ENCODE assay signal across 16 mouse cellular contexts in genomic region chr6:65470320-65470719, GRCm38 (mm10). TPM values are rescaled to one million over a fixed set of nuclear protein-coding genes. Genes with fewer than 3 reads are reported as not detected.
"Had no signal": no experiment of that assay in that cellular context is flagged by ENCODE, and none has a peak within 500 bp of the region (broad histone marks: within the 10 kb centered on the region; RNA-seq: fewer than 3 reads in every experiment).

No protein-coding gene starts in this region.

- H3K4me3 ChIP-seq: limb, embryonic 15.5 days; liver, embryonic 13.5 days; lung, embryonic 15.5 days had no signal

- H3K36me3 ChIP-seq: limb, embryonic 15.5 days; liver, embryonic 13.5 days; lung, embryonic 15.5 days had no signal

- H3K27ac ChIP-seq: kidney, postnatal 0 days; limb, embryonic 15.5 days; liver, embryonic 13.5 days; lung, embryonic 15.5 days; macrophage; stomach, postnatal 0 days had no signal

- DNase-seq: kidney, adult 9 months; kidney, postnatal 36 days; layer of hippocampus, adult 9-11 months; layer of hippocampus, postnatal 36 days; liver, embryonic 13.5 days; liver, postnatal 0 days; lung, postnatal 14 days; thymus, postnatal 4 days had no signal

- H3K27me3 ChIP-seq: limb, embryonic 15.5 days; liver, embryonic 13.5 days; lung, embryonic 15.5 days had no signal

- H3K4me1 ChIP-seq: limb, embryonic 15.5 days; liver, embryonic 13.5 days; lung, embryonic 15.5 days had no signal

- H3K9ac ChIP-seq: limb, embryonic 15.5 days; liver, embryonic 13.5 days; liver, postnatal 0 days; lung, embryonic 15.5 days had no signal

- H3K4me2 ChIP-seq: limb, embryonic 15.5 days; liver, embryonic 13.5 days; lung, embryonic 15.5 days had no signal

- H3K9me3 ChIP-seq: limb, embryonic 15.5 days; liver, embryonic 13.5 days; lung, embryonic 15.5 days had no signal

- ATAC-seq: liver, postnatal 0 days had no signal

RNA-seq across cellular contexts. Expression of gene Tnip3, which starts 54.8 kb away (rescaled TPM):
- total RNA-seq: layer of hippocampus, adult 18-20 months; layer of hippocampus, postnatal 36 days; left cerebral cortex, adult 8-10 months had no signal
- polyA plus RNA-seq: limb, embryonic 11.5 days had no signal
